Mouse (Mus musculus): ENCODE data around the gene Tmem145.

- no peak for TF ChIP-seq CTCF (conservative IDR thresholded peaks at IDR 0.05; ENCODE audit: insufficient read depth, insufficient read length, low read depth, low read length)
- no peak for TF ChIP-seq POLR2A (IDR thresholded peaks at IDR 0.05; ENCODE audit: low read depth, low read length)
These were observed 16.2 kb downstream of the Tmem145 start for GRCm38 (mm10) chr7:25322058-25322484.
